Mouse (Mus musculus) embryonic facial prominence, embryonic 11.5 days (tissue): ENCODE results near the gene Hinfp. TPM values are rescaled to one million over a fixed set of nuclear protein-coding genes. Genes with fewer than 3 reads are reported as not detected.
"Not testable (repeated sequence)": the region's sequence is repeated elsewhere in the genome, so short reads cannot be mapped to it uniquely, and the experiment has no call there.

Experiments
- ATAC-seq: fragments of 200-750 bp; cut with Nextera tagmentation; replicated peaks from 2 replicates; pipeline ENCODE4 v1.8.0; 2017; ENCODE audit warnings: low read depth; ENCODE audit not compliant: insufficient number of reproducible peaks, low FRiP score, low TSS enrichment
- DNase-seq: peaks from one replicate; pipeline ENCODE4 v3.0.0-alpha.2; 2015; ENCODE audit warnings: low spot score
- H3K27ac ChIP-seq: fragments of 300-500 bp; sonication (generic); replicated peaks from 2 replicates; pipeline ENCODE4 v1.5.1; 2014; ENCODE audit warnings: mild to moderate bottlenecking, low read depth, low read length, control low read depth
- H3K27me3 ChIP-seq: fragments of 300-500 bp; sonication (generic); 2 replicates; pipeline ENCODE4 v1.6.1; 2014; ENCODE audit warnings: mild to moderate bottlenecking, low read length, moderate library complexity, mixed read lengths; ENCODE audit not compliant: control insufficient read depth, insufficient read depth
- H3K36me3 ChIP-seq: fragments of 300-500 bp; sonication (generic); replicated peaks from 2 replicates; pipeline ENCODE4 v1.6.1; 2014; ENCODE audit warnings: low read depth, mild to moderate bottlenecking, low read length, moderate library complexity, mixed read lengths; ENCODE audit not compliant: control insufficient read depth, insufficient read depth
- H3K4me1 ChIP-seq: fragments of 300-500 bp; sonication (generic); 2 replicates; pipeline ENCODE4 v1.6.1; 2014; ENCODE audit warnings: low read length, mixed read lengths; ENCODE audit not compliant: control insufficient read depth, insufficient read depth
- H3K4me2 ChIP-seq: fragments of 300-500 bp; sonication (generic); 2 replicates; pipeline ENCODE4 v1.6.1; 2014; ENCODE audit warnings: low read depth, mild to moderate bottlenecking, control low read depth, low read length, moderate library complexity
- H3K4me3 ChIP-seq: fragments of 300-500 bp; sonication (generic); 2 replicates; pipeline ENCODE4 v1.5.1; 2014; ENCODE audit warnings: low read depth, low read length, control low read depth
- H3K9ac ChIP-seq: fragments of 300-500 bp; sonication (generic); replicated peaks from 2 replicates; pipeline ENCODE4 v1.6.1; 2014; ENCODE audit warnings: mild to moderate bottlenecking, control low read depth, low read length
- H3K9me3 ChIP-seq: fragments of 300-500 bp; sonication (generic); replicated peaks from 2 replicates; pipeline ENCODE4 v1.6.1; 2016; ENCODE audit warnings: mild to moderate bottlenecking, low read length, inconsistent platforms, mixed read lengths; ENCODE audit not compliant: control insufficient read depth
- WGBS: fragments of 180-500 bp; shearing (Covaris S2); extraction: QIAGEN DNeasy Blood & Tissue Kit; methylation state at CpG from one replicate; pipeline ENCODE4 v1.1.7; 2014; 5-methylcytosine and 5-hydroxymethylcytosine counted together
- polyA plus RNA-seq: library from polyadenylated mRNA; unstranded; fragments of >200 nt; fragmentation: Nextera tagmentation; extraction: Ambion mirVana; gene quantifications from 2 replicates; pipeline ENCODE4 v1.2.1, GENCODE M21; 2014

Gene Hinfp
- polyA plus RNA-seq, 1 experiment from 2014 or later, result 17.2 TPM

GRCm38 (mm10) chr9:44327064-44327711, 21.7 kb upstream of the Hinfp start:
- peak overlapping the region; percentile 90 for H3K9ac ChIP-seq
- ATAC-seq (peak; percentile 34), DNase-seq (peak; percentile 72)
- no peaks in the 10 kb centered on the region for H3K9me3 ChIP-seq
- H3K27me3 ChIP-seq, result no peaks in the 10 kb centered on the region
- under 1% methylated on average over 21 of the region's 22 CpGs for WGBS
- H3K4me3 ChIP-seq, result peak overlapping the region; percentile 70
- peaks cover 4% of the 10 kb centered on the region for H3K36me3 ChIP-seq
- H3K4me1 ChIP-seq, result no peaks in the 10 kb centered on the region; the same call in 1 of the 2 replicates
- H3K27ac ChIP-seq, result peak overlapping the region; percentile 84
- H3K4me2 ChIP-seq, result peak overlapping the region; percentile 76

DNA sequence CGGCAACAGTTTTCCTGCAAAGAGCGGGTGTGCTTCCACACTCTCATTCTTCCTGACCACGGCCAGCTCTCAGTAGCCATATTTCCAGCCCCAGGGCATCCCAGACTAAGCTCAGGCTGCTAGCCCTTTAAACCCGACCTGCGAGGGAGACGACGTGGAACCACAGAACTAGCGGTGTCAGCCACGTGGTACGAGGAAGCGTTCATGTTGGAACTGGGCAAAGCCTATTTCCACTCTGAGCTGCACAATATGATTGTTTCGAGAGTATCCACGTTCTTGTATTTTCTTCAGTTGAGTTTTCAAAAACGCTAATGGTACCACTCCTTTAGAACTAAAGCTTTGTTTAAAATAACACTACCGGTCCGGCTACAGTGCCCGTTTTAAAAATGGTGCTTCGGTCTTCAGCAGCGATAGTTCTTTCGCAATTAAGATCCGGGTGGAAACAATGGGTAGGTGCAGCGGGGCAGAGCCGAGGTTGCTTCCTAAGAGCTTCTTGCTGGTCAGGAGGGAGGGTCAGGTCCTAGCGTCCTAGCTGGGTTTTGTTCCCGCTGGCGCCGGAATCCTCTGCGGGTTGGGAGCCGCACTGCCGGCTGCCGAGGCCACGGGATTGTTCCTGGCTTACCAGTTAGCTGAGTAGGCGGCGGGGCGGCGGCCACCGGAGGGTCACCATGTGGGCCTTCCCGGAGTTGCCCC, 21.0 kb upstream of the Hinfp start:
- under 1% methylated on average over 38 of the region's 38 CpGs for WGBS
- Histone ChIP-seq H3K9ac (peak overlapping the region; percentile 90), H3K27me3 (no peaks in the 10 kb centered on the region), H3K4me2 (peak overlapping the region; percentile 76), H3K9me3 (no peaks in the 10 kb centered on the region), H3K36me3 (peaks cover 4% of the 10 kb centered on the region), H3K27ac (peak overlapping the region; percentile 84), H3K4me1 (no peaks in the 10 kb centered on the region; the same call in 1 of the 2 replicates), H3K4me3 (peak overlapping the region; percentile 70)
- ATAC-seq, result peak; percentile 90
- DNase-seq, result peak; percentile 90

DNA sequence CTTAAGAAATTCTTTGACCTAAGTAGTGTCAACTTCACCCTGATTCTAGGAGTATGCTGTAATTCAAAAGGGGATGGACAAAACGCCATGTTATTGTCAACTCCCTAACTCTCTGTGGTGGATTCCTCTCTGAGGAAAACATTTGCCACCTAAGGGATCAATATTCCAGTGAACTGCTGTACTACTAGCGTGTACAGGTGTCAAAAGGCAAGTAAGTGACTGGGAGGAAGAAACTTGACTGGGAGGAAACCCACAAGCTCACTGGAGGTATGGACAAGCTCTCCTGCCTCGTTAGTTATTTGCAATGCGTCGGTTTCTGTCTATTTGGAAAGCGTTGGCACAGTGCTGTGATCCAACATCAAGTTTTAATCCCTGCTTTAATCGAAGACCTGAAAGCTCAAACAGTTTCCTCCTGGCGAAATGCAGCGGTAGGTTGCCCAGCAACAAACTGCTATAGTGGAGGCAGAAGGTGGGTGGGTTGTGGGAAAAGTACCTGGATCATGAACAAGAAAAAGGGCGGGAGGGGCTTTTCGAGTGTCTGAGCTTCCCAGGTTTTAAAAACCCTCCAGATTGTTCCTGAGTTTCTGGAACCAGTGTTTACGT, 20.4 kb upstream of the Hinfp start, which contains the start of gene Dpagt1:
TSS of gene Dpagt1 (plus strand) at position 252 of the 603 bp plus-strand sequence.
- Histone ChIP-seq H3K4me2 (peak within 1 kb of the TSS; percentile 76), H3K4me1 (no peaks in the 10 kb centered on the region; the same call in 1 of the 2 replicates), H3K27me3 (no peaks in the 10 kb centered on the region), H3K9ac (peak within 1 kb of the TSS; percentile 90), H3K27ac (peak within 1 kb of the TSS; percentile 84), H3K9me3 (no peaks in the 10 kb centered on the region), H3K4me3 (peak within 1 kb of the TSS; percentile 70), H3K36me3 (peaks cover 4% of the 10 kb centered on the region; the same call in 1 of the 2 replicates)
- ATAC-seq (no peak), DNase-seq (no peak)
- 5% methylated on average over 12 of the region's 12 CpGs for WGBS

- not testable (repeated sequence) for DNase-seq, H3K4me2 ChIP-seq, H3K36me3 ChIP-seq, H3K9me3 ChIP-seq, H3K27me3 ChIP-seq, ATAC-seq, H3K4me1 ChIP-seq, H3K27ac ChIP-seq
- Histone ChIP-seq H3K4me3 (peak overlapping the region; percentile 70; the same call in 1 of the 2 replicates), H3K9ac (peak overlapping the region; percentile 90; the same call in 1 of the 2 replicates)
- WGBS, result 50% methylated on average over 7 of the region's 8 CpGs
These were observed 19.7 kb upstream of the Hinfp start for GRCm38 (mm10) chr9:44325032-44325767.

GRCm38 (mm10) chr9:44324147-44324546, 18.7 kb upstream of the Hinfp start:
- ATAC-seq (no peak), DNase-seq (no peak)
- 79% methylated on average over 6 of the region's 6 CpGs for WGBS
- Histone ChIP-seq H3K4me3 (no peak overlapping the region), H3K4me1 (no peaks in the 10 kb centered on the region; the same call in 1 of the 2 replicates), H3K4me2 (no peak overlapping the region), H3K27me3 (no peaks in the 10 kb centered on the region), H3K9me3 (no peaks in the 10 kb centered on the region), H3K36me3 (peaks cover 4% of the 10 kb centered on the region; the same call in 1 of the 2 replicates), H3K9ac (no peak overlapping the region), H3K27ac (no peak overlapping the region)

DNA sequence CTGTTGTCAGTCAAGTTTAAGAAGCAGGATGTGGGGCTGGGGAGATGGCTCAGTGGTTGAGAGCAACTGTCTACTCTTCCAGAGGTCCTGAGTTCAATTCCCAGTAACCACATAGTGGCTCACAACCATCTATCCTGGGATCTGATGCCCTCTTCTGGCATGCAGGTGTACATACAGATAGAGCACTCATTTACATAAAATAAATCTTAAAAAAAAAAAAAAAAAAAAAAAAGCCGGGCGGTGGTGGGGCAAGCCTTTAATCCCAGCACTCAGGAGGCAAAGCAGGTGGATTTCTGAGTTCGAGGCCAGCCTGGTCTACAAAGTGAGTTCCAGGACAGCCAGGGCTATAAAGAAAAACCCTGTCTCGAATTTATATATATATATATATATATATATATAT, 18.2 kb upstream of the Hinfp start:
- ATAC-seq, result not testable (repeated sequence)
- 65% methylated on average over 4 of the region's 4 CpGs for WGBS

GRCm38 (mm10) chr9:44320799-44321133, 15.3 kb upstream of the Hinfp start:
- no peaks in the 10 kb centered on the region; the same call in 1 of the 2 replicates for H3K36me3 ChIP-seq
- H3K4me2 ChIP-seq, result peak overlapping the region; percentile 94
- DNase-seq, result no peak
- peaks cover 4% of the 10 kb centered on the region for H3K4me1 ChIP-seq
- H3K9me3 ChIP-seq, result no peaks in the 10 kb centered on the region
- H3K27ac ChIP-seq, result no peak overlapping the region
- ATAC-seq, result no peak
- 28% methylated on average over 6 of the region's 6 CpGs for WGBS
- peak overlapping the region; percentile 77 for H3K9ac ChIP-seq
- H3K27me3 ChIP-seq, result no peaks in the 10 kb centered on the region
- H3K4me3 ChIP-seq, result peak overlapping the region; percentile 78

More for the DNA sequence above, 18.2 kb upstream of the Hinfp start:
- H3K9ac ChIP-seq, H3K9me3 ChIP-seq, DNase-seq, H3K27me3 ChIP-seq, H3K4me2 ChIP-seq, H3K36me3 ChIP-seq, H3K4me1 ChIP-seq, H3K27ac ChIP-seq, H3K4me3 ChIP-seq: not testable (repeated sequence)
